Mouse (Mus musculus) retina, embryonic 14.5 days (tissue): Measurements from ENCODE around the gene Lrrc8e.

Experiments used
- DNase-seq: peaks from one replicate; pipeline ENCODE4 v3.0.0-alpha.2; 2015; ENCODE audit warnings: low spot score

Lrrc8e gene

DNA sequence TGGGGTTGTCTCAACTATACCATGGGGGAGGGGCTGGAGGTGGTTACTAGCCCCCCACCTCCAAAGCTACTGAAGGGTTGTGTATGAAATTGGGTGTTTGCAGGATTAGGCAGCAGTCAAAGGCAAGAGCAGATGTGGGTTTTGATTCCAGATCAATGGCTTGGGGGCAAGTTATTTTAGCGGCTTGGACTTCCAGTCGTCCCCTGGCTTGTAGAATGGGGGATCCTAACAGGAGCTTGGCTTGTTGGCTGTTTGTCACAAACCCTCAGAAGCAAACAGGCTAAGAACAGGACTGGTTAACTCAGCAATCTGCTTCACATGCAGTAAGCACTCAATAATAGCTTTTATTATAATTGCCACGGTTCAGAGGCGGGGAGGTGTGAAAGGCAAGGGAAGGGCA is 30.7 kb downstream of the Lrrc8e start:
- no peak for DNase-seq

DNA sequence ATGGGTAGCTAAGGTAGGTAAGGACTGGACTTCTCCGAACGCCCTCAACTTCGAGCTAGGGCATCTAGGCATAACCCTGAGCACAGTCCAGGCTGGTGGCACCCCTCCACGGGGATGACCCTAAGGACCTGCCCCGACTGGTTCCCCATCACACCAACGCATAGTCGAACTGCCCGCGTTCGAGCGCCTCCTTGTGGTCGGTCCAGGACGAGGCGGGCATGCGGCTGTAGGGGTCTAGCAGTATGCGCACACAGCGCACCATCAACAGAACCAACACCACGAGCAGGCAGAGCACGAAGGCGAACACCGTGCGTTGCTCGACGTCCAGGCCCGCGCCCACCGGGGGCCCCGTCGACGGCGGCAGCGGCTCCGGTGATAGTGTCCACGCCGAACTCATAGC is 31.6 kb downstream of the Lrrc8e start:
- DNase-seq: peak; percentile 91

GRCm38 (mm10) chr8:4258678-4259077 is 32.1 kb downstream of the Lrrc8e start:
- no peak for DNase-seq

DNA sequence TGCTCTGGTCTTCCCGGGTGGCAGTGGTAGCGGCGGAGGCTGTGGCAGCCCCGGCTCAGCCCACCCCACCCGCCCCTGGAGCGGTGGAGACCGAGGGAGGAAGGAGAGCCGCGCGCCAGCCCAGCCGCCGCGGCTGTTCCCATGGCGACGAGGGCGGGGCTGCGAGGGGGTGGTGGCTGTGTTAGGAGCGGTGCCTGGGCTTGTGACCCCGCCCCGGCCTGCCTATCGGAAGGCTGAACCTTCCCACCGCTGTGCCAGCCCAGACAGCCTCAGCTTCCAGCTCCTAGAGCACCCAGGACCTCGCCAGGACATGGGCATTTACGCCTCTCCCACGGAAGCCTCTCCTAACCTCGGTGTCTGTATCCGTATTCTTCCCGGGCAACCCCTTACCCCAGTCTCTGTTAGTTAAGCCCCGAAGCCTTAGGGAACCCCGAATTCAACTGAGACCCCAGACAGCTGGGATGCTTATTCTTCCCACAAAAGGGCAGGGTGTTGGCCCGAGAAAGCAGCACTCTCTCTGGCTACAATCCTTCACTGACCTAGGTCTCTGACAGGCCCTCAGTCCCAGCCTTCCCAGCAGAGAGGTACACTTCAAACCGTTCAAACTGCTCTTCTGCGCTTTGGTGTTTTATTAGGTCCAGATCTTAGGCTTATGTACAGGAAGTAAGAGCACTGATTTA is 32.6 kb downstream of the Lrrc8e start, which contains the start of gene Ctxn1:
Gene Ctxn1 (minus strand): TSS at position 150 of the 680 bp plus-strand sequence.
- DNase-seq: peak; percentile 97

GRCm38 (mm10) chr8:4259805-4260170 is 33.2 kb downstream of the Lrrc8e start:
- no peak for DNase-seq

- no peak for DNase-seq
Observed at GRCm38 (mm10) chr8:4263105-4263791, 36.6 kb downstream of the Lrrc8e start.

DNA sequence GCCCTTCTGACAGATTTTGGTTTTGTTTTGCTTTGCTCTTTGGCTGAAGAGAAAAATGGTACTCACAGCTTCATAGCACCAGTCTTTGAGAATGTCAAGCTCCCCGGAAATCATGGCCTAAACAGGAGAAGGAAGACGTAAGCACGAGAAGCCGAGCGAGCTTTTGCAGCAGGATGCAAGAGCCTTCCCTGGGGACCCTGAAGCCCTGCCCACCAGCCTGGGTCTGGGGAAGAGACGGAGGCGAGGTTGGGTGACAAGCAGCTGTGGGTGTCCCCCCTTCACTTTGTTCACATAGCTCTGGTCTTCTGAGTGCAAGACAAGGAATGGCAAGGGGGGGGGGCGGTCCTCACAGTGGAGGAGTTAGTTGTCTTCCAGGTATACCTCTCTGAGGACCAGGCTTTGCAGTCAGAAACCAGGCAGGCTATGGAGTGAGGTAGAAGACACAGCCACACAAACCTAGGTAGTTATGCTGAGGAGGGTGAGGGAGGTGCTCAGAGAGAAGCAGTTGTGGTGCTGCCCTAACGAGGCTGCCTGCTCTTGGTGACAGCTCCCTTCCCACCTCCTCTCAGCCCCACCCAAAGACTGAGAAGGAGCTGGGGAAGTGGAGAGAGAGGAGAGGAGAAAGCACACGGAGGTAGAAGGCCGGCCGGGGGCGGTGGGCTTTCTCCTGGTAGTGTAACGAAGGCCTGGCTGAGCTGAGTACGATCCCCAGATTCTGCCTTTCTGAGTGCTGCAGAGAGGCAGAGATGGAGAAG is 38.7 kb downstream of the Lrrc8e start:
- DNase-seq: no peak

- peak; percentile 45 for DNase-seq
Observed at GRCm38 (mm10) chr8:4267627-4268026, 41.0 kb downstream of the Lrrc8e start.

- no peak for DNase-seq
Observed at GRCm38 (mm10) chr8:4269609-4270008, 43.0 kb downstream of the Lrrc8e start.

DNA sequence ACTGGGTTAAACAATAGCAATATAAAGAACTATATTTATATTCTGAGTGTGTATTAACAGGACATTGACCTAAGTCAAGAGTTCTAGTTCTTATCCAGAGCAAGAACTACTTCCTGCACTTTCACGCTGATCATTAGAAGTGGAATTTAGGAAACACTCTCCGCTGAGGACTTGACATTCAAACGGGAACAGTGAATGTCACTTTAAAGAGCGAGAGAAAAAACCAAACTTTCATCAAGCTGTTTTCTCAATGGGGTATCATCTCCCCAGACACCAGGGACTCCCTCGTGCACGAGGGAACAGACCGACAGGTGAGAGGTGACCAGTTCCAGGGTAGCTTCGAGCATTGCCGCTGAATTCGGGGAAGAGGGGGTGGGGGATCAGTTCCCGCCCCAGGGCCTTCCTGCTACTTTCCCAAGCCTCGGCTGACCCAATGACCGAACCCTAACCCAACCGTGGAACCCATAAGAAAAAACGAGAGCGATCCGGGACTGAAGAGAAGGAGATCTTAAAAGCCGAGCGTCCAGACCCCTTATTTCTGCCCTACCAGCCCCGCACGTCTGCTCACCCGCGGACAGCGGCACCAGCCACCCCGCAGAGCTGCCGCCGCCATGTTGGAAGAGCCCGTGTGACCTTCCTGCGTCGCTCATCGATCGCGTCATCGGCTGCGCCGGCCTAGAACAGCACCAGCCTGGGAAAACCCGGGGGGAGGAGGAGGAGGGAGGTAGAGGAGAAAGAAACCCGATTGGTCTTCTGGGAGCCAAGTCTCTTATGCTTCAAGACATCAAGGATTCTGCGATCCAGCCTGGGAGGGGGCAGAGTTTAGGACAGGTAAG is 48.9 kb downstream of the Lrrc8e start, which contains the start of gene Timm44:
Gene Timm44 (minus strand): TSS at position 639 of the 836 bp plus-strand sequence.
- peak; percentile 97 for DNase-seq

DNA sequence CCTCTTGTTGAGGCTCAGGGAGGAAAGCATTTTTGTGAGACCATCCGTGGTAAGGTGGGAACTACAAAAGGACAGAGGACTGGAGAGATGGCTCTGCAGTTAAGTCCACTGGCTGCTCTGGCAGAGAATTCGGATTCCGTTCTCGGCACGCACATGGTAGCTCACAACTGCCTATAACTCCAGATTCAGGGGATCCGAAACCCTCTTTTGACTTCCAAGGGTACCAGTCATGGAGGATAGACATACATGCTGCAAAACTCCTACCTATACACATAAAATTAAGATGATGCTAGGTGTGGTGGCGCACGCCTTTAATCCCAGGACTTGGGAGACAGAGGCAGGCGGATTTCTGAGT is 49.5 kb downstream of the Lrrc8e start:
- DNase-seq: no peak
